Mouse (Mus musculus): ENCODE results near the gene Btbd9.
"Not testable (repeated sequence)": the region's sequence is repeated elsewhere in the genome, so short reads cannot be mapped to it uniquely, and the experiment has no call there.

Btbd9 gene

GRCm38 (mm10) chr17:30524451-30524850 lies 51.8 kb downstream of the Btbd9 start:
- in situ Hi-C loops (cut with MboI; ENCODE audit: low pct_unique_long_range_greater_than_20kb in 1 of 2, low sequenced_read_pairs in 2 of 2, unreplicated experiment in 1 of 2), result no loop called here

GRCm38 (mm10) chr17:30523783-30524182 lies 52.5 kb downstream of the Btbd9 start:
- in situ Hi-C loops (cut with MboI; ENCODE audit: low pct_unique_long_range_greater_than_20kb in 1 of 2, low sequenced_read_pairs in 2 of 2, unreplicated experiment in 1 of 2), result no loop called here

DNA sequence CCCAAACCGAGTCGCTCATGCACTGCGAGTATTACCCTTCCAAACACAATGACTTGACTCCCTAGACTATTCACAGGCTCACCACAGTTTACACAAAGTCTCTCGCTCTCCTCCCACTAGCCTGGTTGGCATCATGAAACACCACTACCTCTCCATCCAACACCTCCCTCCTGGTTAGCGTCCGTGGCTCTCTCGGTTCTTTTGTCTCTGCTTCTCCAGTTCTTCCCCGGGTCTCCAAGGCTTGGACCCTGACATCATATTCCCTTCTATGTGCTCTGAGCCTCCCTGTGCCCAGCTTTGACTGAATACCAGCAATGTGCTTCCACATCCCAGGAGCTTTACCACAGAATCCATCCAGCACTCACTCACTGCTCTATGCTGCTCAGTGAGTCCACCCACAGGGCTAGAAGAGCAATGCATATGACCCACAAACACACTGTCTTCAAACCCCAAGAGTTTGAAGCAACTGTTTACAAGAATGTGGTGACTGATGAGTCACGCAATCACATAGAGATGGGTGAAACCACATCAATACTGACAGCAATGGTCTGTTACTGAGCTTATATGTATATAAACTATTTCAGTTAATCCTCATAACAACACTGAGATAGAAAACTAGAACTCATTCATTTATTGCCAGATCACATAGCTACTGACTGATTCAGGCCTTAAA lies 53.7 kb downstream of the Btbd9 start:
- in situ Hi-C loops (cut with MboI; ENCODE audit: low pct_unique_long_range_greater_than_20kb in 1 of 2, low sequenced_read_pairs in 2 of 2, unreplicated experiment in 1 of 2), result no loop called here

- in situ Hi-C loops (cut with MboI; ENCODE audit: low pct_unique_long_range_greater_than_20kb in 1 of 2, low sequenced_read_pairs in 2 of 2, unreplicated experiment in 1 of 2), result not testable (repeated sequence)
Measured at GRCm38 (mm10) chr17:30519172-30519512, 57.1 kb downstream of the Btbd9 start.

DNA sequence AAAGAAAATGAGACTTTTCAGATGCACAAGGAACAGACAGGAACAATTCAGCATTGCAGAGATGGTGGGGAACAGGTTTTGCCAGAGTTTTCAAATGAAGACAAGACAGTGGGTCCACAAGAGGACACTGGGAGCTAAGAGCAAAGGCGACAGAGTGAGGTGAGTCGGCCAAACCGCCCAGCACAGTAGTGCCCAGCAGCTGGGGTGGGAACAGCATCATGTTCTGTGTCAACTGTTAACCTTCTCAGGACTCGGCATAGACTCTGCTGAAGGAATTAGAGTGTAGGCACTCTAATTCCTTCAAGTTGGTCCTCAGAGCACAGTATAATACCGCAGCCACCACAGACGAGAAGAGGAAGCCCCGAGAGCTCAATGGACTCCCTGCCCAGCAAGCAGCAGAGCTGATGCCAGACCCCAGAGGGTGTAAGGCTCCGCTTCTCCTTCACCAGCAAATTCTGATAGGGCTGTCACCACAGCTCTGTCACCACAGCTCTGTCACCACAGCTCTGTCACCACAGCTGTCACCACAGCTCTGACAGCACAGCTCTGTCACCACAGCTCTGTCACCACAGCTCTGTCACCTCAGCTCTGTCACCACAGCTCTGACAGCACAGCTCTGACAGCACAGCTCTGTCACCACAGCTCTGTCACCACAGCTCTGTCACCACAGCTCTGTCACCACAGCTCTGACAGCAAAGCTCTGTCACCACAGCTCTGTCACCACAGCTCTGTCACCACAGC lies 57.7 kb downstream of the Btbd9 start:
- in situ Hi-C loops (cut with MboI; ENCODE audit: low pct_unique_long_range_greater_than_20kb in 1 of 2, low sequenced_read_pairs in 2 of 2, unreplicated experiment in 1 of 2), result no loop called here

DNA sequence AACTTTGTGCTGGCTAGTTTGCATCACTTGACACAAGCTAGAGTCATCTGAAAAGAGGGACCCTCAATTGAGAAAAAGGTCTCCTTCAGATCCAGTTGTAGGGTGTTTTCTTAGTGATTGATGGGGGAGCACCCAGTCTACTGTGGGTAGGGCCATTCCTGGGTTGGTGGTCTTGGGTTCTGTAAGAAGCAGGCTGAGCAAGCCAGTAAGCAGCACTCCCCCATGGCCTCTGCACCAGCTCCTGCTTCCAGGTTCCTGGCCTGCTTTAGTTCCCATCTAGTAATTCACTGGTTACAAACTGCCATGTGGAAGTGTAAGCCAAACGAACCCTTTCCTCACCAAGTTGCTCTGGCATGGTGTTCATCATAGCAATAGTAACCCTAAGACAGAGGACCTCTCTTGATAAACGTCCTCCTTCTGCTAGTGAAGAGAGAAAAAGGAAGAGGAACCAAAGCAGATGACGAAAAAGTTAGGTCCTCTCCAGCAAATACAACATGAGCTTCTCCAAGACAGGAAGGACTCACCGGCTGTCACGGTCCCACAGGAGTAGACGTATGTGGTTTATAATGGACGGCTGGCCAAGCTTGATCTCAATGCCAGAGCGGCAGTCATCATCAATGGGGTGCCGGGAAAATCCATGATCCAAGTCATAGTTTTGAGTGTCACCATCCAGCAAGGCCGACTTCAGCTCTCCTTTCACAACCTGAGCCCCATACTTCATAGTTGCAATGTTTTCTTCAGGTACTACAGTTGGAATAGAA lies 59.5 kb downstream of the Btbd9 start:
- in situ Hi-C loops (cut with MboI; ENCODE audit: low pct_unique_long_range_greater_than_20kb in 1 of 2, low sequenced_read_pairs in 2 of 2, unreplicated experiment in 1 of 2), result no loop called here

DNA sequence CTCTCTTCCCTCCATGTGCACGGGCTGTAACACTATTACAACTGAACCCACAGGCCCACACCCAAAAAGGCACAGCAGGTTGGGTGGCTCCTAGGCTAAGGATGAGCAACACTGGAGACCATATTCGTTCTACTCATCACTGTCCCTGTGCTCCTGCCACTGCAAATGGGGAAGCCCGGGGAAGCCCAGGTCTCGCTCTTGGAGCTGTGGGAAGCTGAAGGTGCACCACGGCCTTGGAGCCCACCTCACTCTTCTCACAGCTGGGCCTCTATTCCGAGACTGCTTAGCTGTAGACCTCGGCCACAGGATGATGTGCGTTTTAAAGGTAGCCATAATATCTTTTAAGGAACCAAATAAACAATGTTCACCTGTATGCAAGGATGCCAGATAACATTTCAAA lies 60.9 kb downstream of the Btbd9 start:
- in situ Hi-C loops (cut with MboI; ENCODE audit: low pct_unique_long_range_greater_than_20kb in 1 of 2, low sequenced_read_pairs in 2 of 2, unreplicated experiment in 1 of 2), result no loop called here

DNA sequence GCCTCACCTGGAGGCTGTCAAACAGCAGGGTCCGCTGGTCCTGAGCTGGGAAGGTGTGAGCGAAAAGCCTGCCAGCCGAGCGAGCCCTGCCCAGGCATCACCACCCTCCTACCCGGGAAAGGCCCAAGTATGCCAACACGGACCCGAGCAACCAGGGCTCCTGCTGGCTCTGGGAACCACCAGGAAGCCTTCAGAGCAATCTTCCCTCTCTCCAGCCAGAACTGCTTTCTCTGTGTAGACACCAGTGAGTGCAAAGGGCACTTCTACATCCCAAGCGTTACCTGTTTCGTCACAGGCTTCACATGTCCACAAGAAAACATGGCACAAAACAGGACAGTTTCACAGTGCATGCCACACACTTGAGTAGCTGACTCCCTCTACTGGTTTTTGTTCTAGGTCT lies 63.3 kb downstream of the Btbd9 start:
- in situ Hi-C loops (cut with MboI; ENCODE audit: low pct_unique_long_range_greater_than_20kb in 1 of 2, low sequenced_read_pairs in 2 of 2, unreplicated experiment in 1 of 2), result no loop called here

DNA sequence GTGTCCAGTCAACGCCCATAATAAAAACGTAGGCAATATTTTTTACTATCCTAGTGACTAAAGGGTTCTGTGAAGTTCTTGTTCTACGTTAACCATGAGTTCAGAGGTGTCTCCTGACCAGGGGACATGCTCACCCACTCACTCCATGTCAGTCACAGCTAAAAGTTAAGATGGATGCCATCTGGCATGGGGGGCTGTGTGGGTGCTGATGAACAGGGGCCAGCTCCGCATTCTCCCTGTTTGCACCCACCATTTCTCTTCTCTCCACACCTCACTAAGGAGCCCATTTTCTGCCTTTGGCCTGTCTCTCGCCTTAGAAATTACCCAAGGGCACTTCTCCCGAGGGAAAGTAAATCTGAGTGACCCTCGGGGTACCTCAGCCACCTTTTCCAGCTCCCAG lies 63.8 kb downstream of the Btbd9 start:
- in situ Hi-C loops (cut with MboI; ENCODE audit: low pct_unique_long_range_greater_than_20kb in 1 of 2, low sequenced_read_pairs in 2 of 2, unreplicated experiment in 1 of 2), result no loop called here

DNA sequence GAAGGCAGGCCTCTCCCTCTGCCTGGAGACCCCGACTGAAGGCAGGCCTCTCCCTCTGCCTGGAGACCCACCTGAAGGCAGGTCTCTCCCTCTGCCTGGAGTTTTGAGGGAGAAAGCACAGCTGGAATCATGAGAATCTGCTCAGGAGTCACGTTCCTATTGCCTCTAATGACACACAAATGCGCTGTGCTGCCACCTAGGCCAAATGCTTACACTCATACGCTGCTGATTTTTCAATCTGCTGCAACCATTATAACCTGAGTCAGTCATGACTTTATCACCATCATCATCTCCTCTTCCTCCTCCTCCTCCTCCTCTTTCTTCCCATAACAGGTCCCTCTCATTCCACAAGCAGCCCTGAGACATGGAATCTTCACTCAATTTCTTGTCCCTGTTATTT lies 64.3 kb downstream of the Btbd9 start:
- in situ Hi-C loops (cut with MboI; ENCODE audit: low pct_unique_long_range_greater_than_20kb in 1 of 2, low sequenced_read_pairs in 2 of 2, unreplicated experiment in 1 of 2), result no loop called here

GRCm38 (mm10) chr17:30511399-30511798 lies 64.9 kb downstream of the Btbd9 start:
- in situ Hi-C loops (cut with MboI; ENCODE audit: low pct_unique_long_range_greater_than_20kb in 1 of 2, low sequenced_read_pairs in 2 of 2, unreplicated experiment in 1 of 2), result no loop called here

GRCm38 (mm10) chr17:30510171-30510570 lies 66.1 kb downstream of the Btbd9 start:
- in situ Hi-C loops (cut with MboI; ENCODE audit: low pct_unique_long_range_greater_than_20kb in 1 of 2, low sequenced_read_pairs in 2 of 2, unreplicated experiment in 1 of 2), result no loop called here

DNA sequence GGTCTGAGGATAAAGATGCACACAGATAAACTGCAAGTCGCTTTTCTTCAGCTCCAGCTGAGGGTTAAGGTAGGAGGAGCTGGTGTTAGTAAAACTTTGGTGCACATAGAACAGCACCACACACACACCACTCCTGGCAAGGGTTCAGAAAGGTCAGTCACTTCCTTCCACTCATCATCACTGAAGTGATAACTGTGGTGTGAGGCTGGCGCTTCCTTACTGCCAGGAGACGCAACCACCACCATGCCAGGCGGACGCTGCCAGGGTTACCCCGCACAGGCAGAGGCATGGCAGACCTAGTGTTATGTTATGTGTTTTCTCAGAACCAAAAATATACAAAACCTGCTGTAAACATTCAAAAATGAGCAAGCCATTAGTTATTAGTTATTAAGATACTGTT lies 66.6 kb downstream of the Btbd9 start:
- in situ Hi-C loops (cut with MboI; ENCODE audit: low pct_unique_long_range_greater_than_20kb in 1 of 2, low sequenced_read_pairs in 2 of 2, unreplicated experiment in 1 of 2), result no loop called here

GRCm38 (mm10) chr17:30507636-30508576 lies 68.4 kb downstream of the Btbd9 start:
- in situ Hi-C loops (cut with MboI; ENCODE audit: low pct_unique_long_range_greater_than_20kb in 1 of 2, low sequenced_read_pairs in 2 of 2, unreplicated experiment in 1 of 2), result no loop called here

- in situ Hi-C loops (cut with MboI; ENCODE audit: low pct_unique_long_range_greater_than_20kb in 1 of 2, low sequenced_read_pairs in 2 of 2, unreplicated experiment in 1 of 2), result no loop called here
Measured at GRCm38 (mm10) chr17:30506916-30507315, 69.4 kb downstream of the Btbd9 start.

DNA sequence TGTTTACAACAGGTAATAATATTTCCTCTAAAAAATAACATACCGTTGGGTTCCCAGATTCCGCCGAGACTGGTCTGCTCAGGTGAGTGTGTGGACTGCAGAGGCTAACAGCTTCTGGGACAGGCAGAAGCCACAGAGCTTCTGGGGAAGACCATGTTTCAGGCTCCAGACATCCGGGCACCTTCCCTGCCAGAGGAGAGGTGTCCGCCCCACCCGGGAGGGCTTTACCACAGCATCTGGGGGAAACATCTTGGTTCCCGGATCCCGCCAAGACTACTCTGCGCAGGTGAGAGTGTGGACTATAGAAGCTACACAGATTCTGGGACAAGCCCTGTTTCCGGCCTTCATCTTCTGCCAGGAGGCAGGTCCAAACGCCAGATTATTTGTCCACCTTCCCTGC lies 76.7 kb downstream of the Btbd9 start:
- in situ Hi-C loops (cut with MboI; ENCODE audit: low pct_unique_long_range_greater_than_20kb in 1 of 2, low sequenced_read_pairs in 2 of 2, unreplicated experiment in 1 of 2), result not testable (repeated sequence)

DNA sequence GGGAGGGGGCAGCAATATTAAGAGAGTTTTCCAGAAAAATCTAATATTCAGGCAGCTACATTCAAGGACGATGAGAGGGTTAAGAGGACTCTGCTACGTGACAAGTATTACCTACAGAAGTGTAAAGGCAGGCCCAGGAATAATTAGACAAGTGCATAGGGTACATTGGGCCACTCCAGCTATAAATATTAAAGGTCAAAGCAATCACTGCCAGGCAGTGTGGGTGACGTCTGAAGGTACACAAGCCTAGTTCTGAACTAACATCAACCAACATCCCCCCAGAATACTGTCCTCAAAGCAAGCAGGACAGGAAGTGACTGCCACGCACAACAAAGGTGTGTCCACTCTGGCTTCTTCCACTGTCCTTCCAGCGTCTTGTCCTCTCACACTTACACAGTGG lies 77.5 kb downstream of the Btbd9 start:
- in situ Hi-C loops (cut with MboI; ENCODE audit: low pct_unique_long_range_greater_than_20kb in 1 of 2, low sequenced_read_pairs in 2 of 2, unreplicated experiment in 1 of 2), result no loop called here

- in situ Hi-C loops (cut with MboI; ENCODE audit: low pct_unique_long_range_greater_than_20kb in 1 of 2, low sequenced_read_pairs in 2 of 2, unreplicated experiment in 1 of 2), result no loop called here
Measured at GRCm38 (mm10) chr17:30498376-30498719, 77.9 kb downstream of the Btbd9 start.
